Mouse (Mus musculus) adrenal gland, postnatal 25 days (tissue): ENCODE results near the gene Abcf1. TPM values are rescaled to one million over a fixed set of nuclear protein-coding genes. Genes with fewer than 3 reads are reported as not detected.

Experiments used
- DNase-seq: peaks from one replicate; pipeline ENCODE4 v3.0.0; 2021; ENCODE audit warnings: mixed read lengths
- microRNA-seq, 2 experiments: library from miRNA; unstranded; fragments of <30 nt; microRNA quantifications; one replicate each; pipeline ENCODE4 v1.2.0; 2021
- total RNA-seq: library from RNA; stranded (reverse); gene quantifications from 2 replicates; pipeline ENCODE4 v1.2.3, GENCODE M21; 2021

Abcf1 gene
- total RNA-seq, 1 experiment from 2014 or later: 99.5 TPM

GRCm38 (mm10) chr17:35919864-35920301 is 49.7 kb downstream of the Abcf1 start:
- DNase-seq: no peak

- DNase-seq: peak; percentile 88
Measured at GRCm38 (mm10) chr17:35919060-35919715, 50.4 kb downstream of the Abcf1 start.

GRCm38 (mm10) chr17:35918276-35919059 is 51.1 kb downstream of the Abcf1 start:
- DNase-seq: peak; percentile 26

GRCm38 (mm10) chr17:35917463-35918251 is 51.9 kb downstream of the Abcf1 start:
- DNase-seq: no peak

- peak; percentile 33 for DNase-seq
Measured at GRCm38 (mm10) chr17:35917143-35917462, 52.5 kb downstream of the Abcf1 start.

GRCm38 (mm10) chr17:35916297-35917142 is 53.0 kb downstream of the Abcf1 start, which contains the start of the genes Mrps18b and Ppp1r10:
Gene Mrps18b (minus strand): TSS chr17:35916389.
Gene Ppp1r10 (plus strand): TSS chr17:35916434.
- DNase-seq: peak; percentile 98

GRCm38 (mm10) chr17:35915538-35916296 is 53.8 kb downstream of the Abcf1 start:
- no peak for DNase-seq

- DNase-seq: no peak
Measured at GRCm38 (mm10) chr17:35914975-35915374, 54.6 kb downstream of the Abcf1 start.

- peak; percentile 96 for DNase-seq
Measured at GRCm38 (mm10) chr17:35909919-35910369, 59.6 kb downstream of the Abcf1 start, which contains the start of gene Atat1. Gene Atat1 (minus strand): TSS chr17:35910075.

GRCm38 (mm10) chr17:35909186-35909918 is 60.2 kb downstream of the Abcf1 start:
- DNase-seq: no peak

GRCm38 (mm10) chr17:35907609-35908008 is 62.0 kb downstream of the Abcf1 start:
- DNase-seq: no peak

Small RNA genes lying within 50 kb of the gene (microRNA-seq; reads per million reads assigned to microRNA genes)
- gene Mir1894: 0 reads per million in 2 experiments
- 94.7 to 105 reads per million in 2 experiments for gene Mir877

Other genes starting within 250 kb of the Abcf1 start
- 7.6 and 11.7 TPM in 2 replicates for gene Ier3, start 148.1 kb downstream of the Abcf1 start, total RNA-seq
- 61.0 and 94.1 TPM in 2 replicates for gene Flot1, start 146.5 kb downstream of the Abcf1 start, total RNA-seq
- 192 and 221 TPM in 2 replicates for gene Tubb5, start 131.5 kb downstream of the Abcf1 start, total RNA-seq
- gene Mdc1, start 128.2 kb downstream of the Abcf1 start, total RNA-seq: 30.1 and 31.1 TPM in 2 replicates
- 8.7 and 9.8 TPM in 2 replicates for gene Nrm, start 108.4 kb downstream of the Abcf1 start, total RNA-seq
- 36.5 and 36.8 TPM in 2 replicates for gene Ppp1r18, start 104.2 kb downstream of the Abcf1 start, total RNA-seq
- gene Dhx16, start 89.9 kb downstream of the Abcf1 start, total RNA-seq: 51.4 and 53.3 TPM in 2 replicates
- 41.3 and 56.5 TPM in 2 replicates for gene 2310061I04Rik, start 72.3 kb downstream of the Abcf1 start, total RNA-seq
- gene Atat1, start 59.7 kb downstream of the Abcf1 start, total RNA-seq: 35.6 and 44.1 TPM in 2 replicates
- 81.8 and 90.3 TPM in 2 replicates for gene Mrps18b, start 53.4 kb downstream of the Abcf1 start, total RNA-seq
- gene Ppp1r10, start 53.3 kb downstream of the Abcf1 start, total RNA-seq: 85.0 and 88.1 TPM in 2 replicates
- 43.9 and 52.5 TPM in 2 replicates for gene Gnl1, start 10.1 kb upstream of the Abcf1 start, total RNA-seq
- 26.8 and 27.8 TPM in 2 replicates for gene Prr3, start 10.5 kb upstream of the Abcf1 start, total RNA-seq
- 4.6 and 6.4 TPM in 2 replicates for gene H2-T24, start 50.8 kb upstream of the Abcf1 start, total RNA-seq
- gene H2-T23, start 63.1 kb upstream of the Abcf1 start, total RNA-seq: 30.5 and 46.6 TPM in 2 replicates
- gene H2-T22, start 73.0 kb upstream of the Abcf1 start, total RNA-seq: 21.7 and 29.6 TPM in 2 replicates
- gene Gm6034, start 73.2 kb upstream of the Abcf1 start, total RNA-seq: not detected in 2 replicates
- 1.6 and 2.2 TPM in 2 replicates for gene Gm11127, start 88.6 kb upstream of the Abcf1 start, total RNA-seq
- gene Gm19684, start 151.9 kb upstream of the Abcf1 start, total RNA-seq: 0.58 TPM in 1 of 2 replicates, not detected in the other
- gene Gm7030, start 159.7 kb upstream of the Abcf1 start, total RNA-seq: not detected in 2 replicates
- not detected in 2 replicates for gene Gm8909, start 198.8 kb upstream of the Abcf1 start, total RNA-seq
- not detected in 2 replicates for gene H2-T3, start 220.5 kb upstream of the Abcf1 start, total RNA-seq